Mouse (Mus musculus) forebrain, embryonic 12.5 days (tissue): ENCODE measurements around the gene Xcl1. TPM values are rescaled to one million over a fixed set of nuclear protein-coding genes. Genes with fewer than 3 reads are reported as not detected.

Experiments
- ATAC-seq: fragments of 200-750 bp; cut with Nextera tagmentation; 2 replicates; pipeline ENCODE4 v1.8.0; 2017; ENCODE audit warnings: moderate TSS enrichment; ENCODE audit not compliant: low FRiP score
- H3K27ac ChIP-seq: fragments of 300-500 bp; sonication (generic); 2 replicates; pipeline ENCODE4 v1.5.1; 2016; ENCODE audit warnings: mild to moderate bottlenecking
- H3K27me3 ChIP-seq: fragments of 300-500 bp; sonication (generic); 2 replicates; pipeline ENCODE4 v1.6.1; 2016; ENCODE audit warnings: mild to moderate bottlenecking
- H3K36me3 ChIP-seq: fragments of 300-500 bp; sonication (generic); replicated peaks from 2 replicates; pipeline ENCODE4 v1.6.1; 2016; ENCODE audit warnings: mild to moderate bottlenecking
- H3K4me1 ChIP-seq: fragments of 300-500 bp; sonication (generic); 2 replicates; pipeline ENCODE4 v1.6.1; 2016
- H3K4me2 ChIP-seq: fragments of 300-500 bp; sonication (generic); 2 replicates; pipeline ENCODE4 v1.6.1; 2016; ENCODE audit warnings: mild to moderate bottlenecking, moderate library complexity
- H3K4me3 ChIP-seq: fragments of 300-500 bp; sonication (generic); replicated peaks from 2 replicates; pipeline ENCODE4 v1.5.1; 2016; ENCODE audit warnings: mild to moderate bottlenecking
- H3K9ac ChIP-seq: fragments of 300-500 bp; sonication (generic); 2 replicates; pipeline ENCODE4 v1.6.1; 2016; ENCODE audit warnings: mild to moderate bottlenecking
- H3K9me3 ChIP-seq: fragments of 300-500 bp; sonication (generic); 2 replicates; pipeline ENCODE4 v1.6.1; 2016
- WGBS: fragments of 180-500 bp; shearing (Covaris S2); methylation state at CpG from one replicate; pipeline ENCODE4 v1.1.7; 2016; 5-methylcytosine and 5-hydroxymethylcytosine counted together
- polyA plus RNA-seq: library from polyadenylated mRNA; unstranded; fragments of >200 nt; fragmentation: Nextera tagmentation; extraction: Ambion mirVana; gene quantifications from 2 replicates; pipeline ENCODE4 v1.2.1, GENCODE M21; 2016

Gene Xcl1
- polyA plus RNA-seq, 1 experiment from 2014 or later = not detected

- Histone ChIP-seq H3K4me2 (peak overlapping the region; percentile 67), H3K9me3 (no peaks in the 10 kb centered on the region), H3K4me3 (peak overlapping the region; percentile 47), H3K36me3 (no peaks in the 10 kb centered on the region), H3K9ac (peak overlapping the region; percentile 62; the same call in 1 of the 2 replicates), H3K27ac (no peak overlapping the region), H3K27me3 (peaks cover 3% of the 10 kb centered on the region), H3K4me1 (peaks cover 15% of the 10 kb centered on the region)
- WGBS = 42% methylated on average over 7 of the region's 7 CpGs
- 0 out of 2 replicates have a peak, but pooled peaks have one; percentile 7 for ATAC-seq
These were observed 35.8 kb downstream of the Xcl1 start for GRCm38 (mm10) chr1:164899506-164899905.

DNA sequence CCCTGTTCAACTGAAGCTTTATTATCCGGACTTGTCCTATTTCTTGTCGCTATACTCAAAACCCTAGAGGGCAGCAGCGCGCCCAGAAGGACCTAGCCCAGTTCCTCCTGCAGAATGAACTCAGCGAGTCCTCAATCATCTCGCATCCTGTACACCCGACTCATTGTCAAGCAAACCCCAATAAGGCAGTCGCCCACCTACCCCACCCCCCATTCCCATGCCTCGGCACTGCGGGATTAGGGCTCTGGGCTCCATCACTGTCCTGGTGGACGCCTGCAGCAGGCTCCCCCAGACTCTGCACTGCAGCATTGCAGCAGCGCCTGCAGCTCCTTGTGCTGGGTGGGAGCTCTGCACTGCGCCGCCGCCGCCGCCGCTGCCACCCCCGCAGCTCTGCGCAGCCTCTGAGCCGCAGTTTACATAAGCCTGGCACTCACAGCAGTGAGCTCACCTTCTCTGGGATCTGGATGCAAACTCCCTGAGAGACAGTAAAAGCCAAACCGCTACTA, 36.4 kb downstream of the Xcl1 start:
- H3K27me3 ChIP-seq = peaks cover 3% of the 10 kb centered on the region
- H3K36me3 ChIP-seq = no peaks in the 10 kb centered on the region
- H3K27ac ChIP-seq = peak overlapping the region; percentile 67
- H3K4me1 ChIP-seq = peaks cover 15% of the 10 kb centered on the region
- ATAC-seq = peak; percentile 93
- under 1% methylated on average over 22 of the region's 22 CpGs for WGBS
- no peaks in the 10 kb centered on the region for H3K9me3 ChIP-seq
- peak overlapping the region; percentile 47 for H3K4me3 ChIP-seq
- H3K4me2 ChIP-seq = peak overlapping the region; percentile 67
- peak overlapping the region; percentile 62 for H3K9ac ChIP-seq

DNA sequence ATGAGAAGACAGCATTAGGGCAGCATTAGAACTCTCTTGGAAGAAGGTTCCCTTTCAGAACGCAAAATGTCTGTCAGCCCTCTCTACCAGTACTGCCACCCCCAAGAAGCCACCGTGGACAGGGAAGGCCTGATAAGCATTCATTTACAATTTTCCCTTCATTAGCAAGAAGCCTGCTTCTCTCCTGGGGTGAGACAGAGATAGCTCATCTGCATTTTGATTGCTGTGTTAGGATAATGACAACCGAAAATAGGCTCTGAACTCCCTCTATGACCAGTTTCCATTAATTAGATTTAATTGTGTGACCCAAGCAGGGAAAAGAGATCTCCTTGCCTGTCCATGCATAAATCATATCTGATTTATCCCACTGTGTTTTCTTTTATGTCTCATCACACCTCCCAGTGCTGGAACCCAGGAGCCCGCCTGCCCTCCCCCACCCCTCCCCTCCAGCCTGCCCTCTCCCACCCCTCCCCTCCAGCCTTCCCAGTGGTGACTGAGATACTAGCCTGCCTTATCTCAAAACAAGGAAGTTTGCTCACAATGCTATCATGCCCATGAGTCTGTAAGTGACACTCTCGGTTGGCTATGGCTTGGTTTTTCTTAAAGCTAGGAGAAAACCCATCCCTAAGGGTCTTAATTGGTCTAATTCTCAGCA, 38.0 kb downstream of the Xcl1 start:
- Histone ChIP-seq H3K4me3 (no peak overlapping the region), H3K4me1 (peaks cover 15% of the 10 kb centered on the region), H3K36me3 (no peaks in the 10 kb centered on the region), H3K27me3 (peaks cover 3% of the 10 kb centered on the region), H3K4me2 (no peak overlapping the region), H3K9ac (no peak overlapping the region), H3K9me3 (no peaks in the 10 kb centered on the region), H3K27ac (peak overlapping the region; percentile 68)
- ATAC-seq = no peak; the same call in 1 of the 2 replicates
- WGBS = 44% methylated on average over 5 of the region's 5 CpGs

DNA sequence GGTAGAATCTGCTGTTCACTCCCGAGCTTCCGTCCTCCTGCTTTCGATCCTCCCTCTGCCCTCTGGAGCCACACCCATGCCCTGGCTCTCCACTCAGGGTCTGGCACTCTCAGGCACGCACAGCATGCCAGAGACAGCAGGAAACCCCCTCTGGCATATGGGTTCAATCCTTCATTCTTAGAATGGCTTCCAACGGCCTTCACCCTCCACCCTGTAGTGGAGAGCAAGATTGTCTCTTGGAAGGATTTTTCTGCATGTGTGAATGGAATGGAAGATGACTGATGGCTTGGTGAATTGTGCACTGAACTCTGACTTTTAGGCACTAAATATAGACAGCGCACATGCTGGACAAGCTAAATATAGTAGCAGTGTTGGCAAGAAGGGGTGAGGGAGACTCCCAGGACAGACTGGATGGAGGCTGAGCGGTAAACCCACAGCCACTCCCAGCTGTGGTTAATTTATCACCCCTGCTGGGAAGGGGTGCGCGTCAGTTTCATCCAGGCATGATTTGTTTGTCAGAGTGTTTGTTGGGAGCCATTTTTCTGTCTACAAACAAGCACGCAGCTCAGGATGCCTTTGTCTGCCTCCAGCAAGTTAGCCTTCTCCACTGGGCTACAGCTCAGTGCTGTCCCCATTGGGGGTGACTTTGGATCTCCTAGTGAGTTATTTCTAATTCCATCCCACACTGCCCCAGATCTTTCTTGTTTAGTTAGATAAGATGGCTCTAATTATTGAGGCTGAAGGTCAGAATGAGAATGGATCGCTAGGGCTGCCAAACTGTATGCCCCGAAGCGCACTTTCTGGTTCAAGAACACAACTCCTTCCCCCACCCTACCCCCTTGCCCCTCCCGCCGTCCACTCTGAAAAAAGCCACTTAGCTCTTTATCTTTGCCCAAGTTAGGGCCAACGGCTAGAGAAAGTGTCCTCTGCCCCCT, 38.8 kb downstream of the Xcl1 start:
- H3K27ac ChIP-seq = peak overlapping the region; percentile 68
- WGBS = 63% methylated on average over 16 of the region's 16 CpGs
- no peaks in the 10 kb centered on the region for H3K36me3 ChIP-seq
- no peak overlapping the region for H3K4me2 ChIP-seq
- H3K27me3 ChIP-seq = peaks cover 3% of the 10 kb centered on the region
- no peak for ATAC-seq
- no peak overlapping the region for H3K4me3 ChIP-seq
- no peaks in the 10 kb centered on the region for H3K9me3 ChIP-seq
- H3K4me1 ChIP-seq = peaks cover 15% of the 10 kb centered on the region
- H3K9ac ChIP-seq = no peak overlapping the region

GRCm38 (mm10) chr1:164895806-164896205, 39.5 kb downstream of the Xcl1 start:
- Histone ChIP-seq H3K36me3 (no peaks in the 10 kb centered on the region), H3K27ac (no peak overlapping the region), H3K4me3 (no peak overlapping the region), H3K27me3 (peaks cover 3% of the 10 kb centered on the region), H3K4me1 (peaks cover 15% of the 10 kb centered on the region), H3K9me3 (no peaks in the 10 kb centered on the region), H3K4me2 (no peak overlapping the region), H3K9ac (no peak overlapping the region)
- ATAC-seq = no peak
- 81% methylated on average over 2 of the region's 2 CpGs for WGBS

GRCm38 (mm10) chr1:164890366-164890765, 45.0 kb downstream of the Xcl1 start:
- Histone ChIP-seq H3K9me3 (no peaks in the 10 kb centered on the region), H3K36me3 (no peaks in the 10 kb centered on the region), H3K9ac (no peak overlapping the region), H3K4me3 (no peak overlapping the region), H3K4me2 (no peak overlapping the region), H3K4me1 (no peaks in the 10 kb centered on the region), H3K27me3 (no peaks in the 10 kb centered on the region; the same call in 1 of the 2 replicates), H3K27ac (no peak overlapping the region)
- ATAC-seq = no peak
- WGBS = 85% methylated on average over 4 of the region's 4 CpGs

- H3K9ac ChIP-seq = no peak overlapping the region
- H3K36me3 ChIP-seq = no peaks in the 10 kb centered on the region
- WGBS = 71% methylated on average over 6 of the region's 6 CpGs
- no peak overlapping the region for H3K4me2 ChIP-seq
- no peaks in the 10 kb centered on the region for H3K4me1 ChIP-seq
- no peak overlapping the region for H3K27ac ChIP-seq
- H3K9me3 ChIP-seq = no peaks in the 10 kb centered on the region
- no peaks in the 10 kb centered on the region; the same call in 1 of the 2 replicates for H3K27me3 ChIP-seq
- no peak for ATAC-seq
- no peak overlapping the region for H3K4me3 ChIP-seq
These were observed 46.8 kb downstream of the Xcl1 start for GRCm38 (mm10) chr1:164888563-164888962.

DNA sequence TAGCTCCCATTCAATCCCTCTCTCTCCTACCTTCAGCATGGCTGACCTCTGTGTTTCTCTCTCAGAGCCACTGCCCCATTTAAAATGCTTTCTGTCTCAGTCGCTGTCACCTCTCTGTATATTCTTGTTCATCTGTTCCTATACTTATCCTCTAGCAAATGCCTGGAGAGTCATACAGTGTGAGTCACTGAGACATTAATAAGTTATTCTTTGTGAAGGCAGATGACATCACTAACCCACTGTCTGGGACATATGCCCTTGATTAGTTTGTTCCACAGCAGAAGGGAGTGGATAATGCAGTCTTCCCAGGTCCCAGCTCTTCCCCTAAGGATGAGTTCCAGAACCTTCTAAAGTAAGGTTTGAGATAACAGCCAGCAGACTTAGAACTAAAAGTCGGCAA, 47.6 kb downstream of the Xcl1 start:
- WGBS = 85% methylated on average over 2 of the region's 2 CpGs
- Histone ChIP-seq H3K36me3 (no peaks in the 10 kb centered on the region), H3K4me3 (no peak overlapping the region), H3K27me3 (no peaks in the 10 kb centered on the region; the same call in 1 of the 2 replicates), H3K27ac (no peak overlapping the region), H3K9me3 (no peaks in the 10 kb centered on the region), H3K9ac (no peak overlapping the region), H3K4me1 (no peaks in the 10 kb centered on the region), H3K4me2 (no peak overlapping the region)
- ATAC-seq = no peak

DNA sequence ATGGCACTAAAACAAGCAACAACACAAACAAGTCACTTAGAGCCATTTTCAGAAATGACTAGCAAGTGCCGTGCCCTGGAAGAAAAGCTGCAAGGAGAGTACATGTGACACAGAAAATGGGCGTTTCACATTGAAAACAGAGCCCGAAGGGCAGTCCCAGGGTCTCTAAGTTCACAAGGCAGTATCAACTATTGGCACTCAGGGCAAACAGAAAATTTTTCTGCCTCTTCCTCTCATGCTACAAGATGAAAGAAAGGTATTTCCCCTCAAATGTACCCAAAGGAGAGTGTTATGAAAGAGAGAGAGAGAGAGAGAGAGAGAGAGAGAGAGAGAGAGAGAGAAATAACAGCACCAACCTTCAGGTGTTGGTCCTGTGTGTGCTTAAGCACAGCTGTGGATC, 53.4 kb downstream of the Xcl1 start:
- no peaks in the 10 kb centered on the region for H3K4me1 ChIP-seq
- no peak overlapping the region for H3K4me3 ChIP-seq
- no peaks in the 10 kb centered on the region for H3K27me3 ChIP-seq
- no peaks in the 10 kb centered on the region for H3K9me3 ChIP-seq
- no peak overlapping the region for H3K4me2 ChIP-seq
- WGBS = 81% methylated on average over 3 of the region's 3 CpGs
- no peaks in the 10 kb centered on the region for H3K36me3 ChIP-seq
- H3K27ac ChIP-seq = no peak overlapping the region
- no peak overlapping the region for H3K9ac ChIP-seq
- no peak for ATAC-seq

Other genes with a start within 250 kb of the Xcl1 start
- gene Dpt, start 138.9 kb downstream of the Xcl1 start, polyA plus RNA-seq = not detected in 2 replicates
- not detected in 2 replicates for gene Tbx19, start 225.2 kb upstream of the Xcl1 start, polyA plus RNA-seq